Mouse (Mus musculus): Measurements from ENCODE around the gene Cnbp.

Gene Cnbp

GRCm38 (mm10) chr6:87804886-87805285 is 46.0 kb downstream of the Cnbp start:
- DNase-seq, result no peak

- no peak for DNase-seq
These were observed 46.9 kb downstream of the Cnbp start for GRCm38 (mm10) chr6:87804036-87804435.

- no peak for DNase-seq
These were observed 48.4 kb downstream of the Cnbp start for GRCm38 (mm10) chr6:87802462-87802861.

- no peak for DNase-seq
These were observed 51.3 kb downstream of the Cnbp start for GRCm38 (mm10) chr6:87799576-87799975.

- DNase-seq, result no peak
These were observed 53.6 kb downstream of the Cnbp start for GRCm38 (mm10) chr6:87797321-87797720.

GRCm38 (mm10) chr6:87796251-87796880 is 54.5 kb downstream of the Cnbp start:
- DNase-seq, result no peak

GRCm38 (mm10) chr6:87795385-87796150 is 55.3 kb downstream of the Cnbp start:
- no peak for DNase-seq

GRCm38 (mm10) chr6:87793821-87794510 is 56.9 kb downstream of the Cnbp start:
- no peak for DNase-seq
